Mouse (Mus musculus): Measurements from ENCODE around the gene Meis1. TPM values are rescaled to one million over a fixed set of nuclear protein-coding genes. Genes with fewer than 3 reads are reported as not detected.

Gene Meis1
- total RNA-seq, 4 experiments from 2014 or later, result 6.9 to 10.6 (median 7.7) TPM

- no peak for DNase-seq (ENCODE audit: low spot score in 2 of 2)
Observed at GRCm38 (mm10) chr11:18990244-18990677, 28.5 kb downstream of the Meis1 start.

- no peak for DNase-seq (ENCODE audit: low spot score in 2 of 2)
Observed at GRCm38 (mm10) chr11:18989669-18990243, 29.0 kb downstream of the Meis1 start.

GRCm38 (mm10) chr11:18988637-18989263 lies 30.0 kb downstream of the Meis1 start:
- DNase-seq (ENCODE audit: low spot score in 2 of 2), result no peak

GRCm38 (mm10) chr11:18983813-18984212 lies 35.0 kb downstream of the Meis1 start:
- no peak for DNase-seq (ENCODE audit: low spot score in 2 of 2)

GRCm38 (mm10) chr11:18983294-18983693 lies 35.5 kb downstream of the Meis1 start:
- no peak for DNase-seq (ENCODE audit: low spot score in 2 of 2)

GRCm38 (mm10) chr11:18982331-18982730 lies 36.5 kb downstream of the Meis1 start:
- DNase-seq (ENCODE audit: low spot score in 2 of 2), result no peak

GRCm38 (mm10) chr11:18981367-18981766 lies 37.4 kb downstream of the Meis1 start:
- DNase-seq (ENCODE audit: low spot score in 2 of 2), result no peak

GRCm38 (mm10) chr11:18980615-18981014 lies 38.2 kb downstream of the Meis1 start:
- DNase-seq (ENCODE audit: low spot score in 2 of 2), result no peak

GRCm38 (mm10) chr11:18975087-18975486 lies 43.7 kb downstream of the Meis1 start:
- DNase-seq (ENCODE audit: low spot score in 2 of 2), result no peak

GRCm38 (mm10) chr11:18973808-18974207 lies 45.0 kb downstream of the Meis1 start:
- no peak for DNase-seq (ENCODE audit: low spot score in 2 of 2)

- no peak for DNase-seq (ENCODE audit: low spot score in 2 of 2)
Observed at GRCm38 (mm10) chr11:18972968-18973367, 45.8 kb downstream of the Meis1 start.

- DNase-seq (ENCODE audit: low spot score in 2 of 2), result no peak
Observed at GRCm38 (mm10) chr11:18971551-18971950, 47.2 kb downstream of the Meis1 start.

GRCm38 (mm10) chr11:18969920-18970336 lies 48.9 kb downstream of the Meis1 start:
- no peak for DNase-seq (ENCODE audit: low spot score in 2 of 2)

- DNase-seq (ENCODE audit: low spot score in 2 of 2), result no peak
Observed at GRCm38 (mm10) chr11:18964418-18964817, 54.4 kb downstream of the Meis1 start.

- no peak for DNase-seq (ENCODE audit: low spot score in 2 of 2)
Observed at GRCm38 (mm10) chr11:18963202-18964136, 55.3 kb downstream of the Meis1 start.

- no peak for DNase-seq (ENCODE audit: low spot score in 2 of 2)
Observed at GRCm38 (mm10) chr11:18959465-18959864, 59.3 kb downstream of the Meis1 start.

- DNase-seq (ENCODE audit: low spot score in 2 of 2), result no peak
Observed at GRCm38 (mm10) chr11:18957805-18958770, 60.7 kb downstream of the Meis1 start.

GRCm38 (mm10) chr11:18957097-18957804 lies 61.5 kb downstream of the Meis1 start:
- no peak for DNase-seq (ENCODE audit: low spot score in 2 of 2)

- no peak for DNase-seq (ENCODE audit: low spot score in 2 of 2)
Observed at GRCm38 (mm10) chr11:18955969-18956368, 62.8 kb downstream of the Meis1 start.

- DNase-seq (ENCODE audit: low spot score in 2 of 2), result no peak
Observed at GRCm38 (mm10) chr11:18954852-18955251, 63.9 kb downstream of the Meis1 start.

Data from left cerebral cortex, adult 8-10 months (tissue).